Mouse (Mus musculus) neural tube, embryonic 13.5 days (tissue): Measurements from ENCODE around the gene Mocs1. TPM values are rescaled to one million over a fixed set of nuclear protein-coding genes. Genes with fewer than 3 reads are reported as not detected.
"Not testable (repeated sequence)": the region's sequence is repeated elsewhere in the genome, so short reads cannot be mapped to it uniquely, and the experiment has no call there.

Experiments
- ATAC-seq: fragments of 200-750 bp; cut with Nextera tagmentation; 2 replicates; pipeline ENCODE4 v1.8.0; 2017; ENCODE audit warnings: low read depth, mild to moderate bottlenecking, moderate TSS enrichment, moderate library complexity
- H3K27ac ChIP-seq: fragments of 300-500 bp; sonication (generic); replicated peaks from 2 replicates; pipeline ENCODE4 v1.5.1; 2015; ENCODE audit warnings: moderate library complexity, mild to moderate bottlenecking, inconsistent platforms
- H3K27me3 ChIP-seq: fragments of 300-500 bp; sonication (generic); 2 replicates; pipeline ENCODE4 v1.6.1; 2015; ENCODE audit warnings: mild to moderate bottlenecking, inconsistent platforms
- H3K36me3 ChIP-seq: fragments of 300-500 bp; sonication (generic); 2 replicates; pipeline ENCODE4 v1.6.1; 2015; ENCODE audit warnings: mild to moderate bottlenecking, inconsistent platforms
- H3K4me1 ChIP-seq: fragments of 300-500 bp; sonication (generic); replicated peaks from 2 replicates; pipeline ENCODE4 v1.6.1; 2015; ENCODE audit warnings: inconsistent platforms
- H3K4me2 ChIP-seq: fragments of 300-500 bp; sonication (generic); 2 replicates; pipeline ENCODE4 v1.6.1; 2015; ENCODE audit warnings: inconsistent platforms, mild to moderate bottlenecking, moderate library complexity
- H3K4me3 ChIP-seq: fragments of 300-500 bp; sonication (generic); 2 replicates; pipeline ENCODE4 v1.5.1; 2015; ENCODE audit warnings: mild to moderate bottlenecking, inconsistent platforms
- H3K9ac ChIP-seq: fragments of 300-500 bp; sonication (generic); 2 replicates; pipeline ENCODE4 v1.6.1; 2015; ENCODE audit warnings: moderate library complexity, mild to moderate bottlenecking, inconsistent platforms
- H3K9me3 ChIP-seq: fragments of 300-500 bp; sonication (generic); 2 replicates; pipeline ENCODE4 v1.6.1; 2016; ENCODE audit warnings: inconsistent platforms
- WGBS: fragments of 180-500 bp; shearing (Covaris S2); methylation state at CpG from one replicate; pipeline ENCODE4 v1.1.7; 2015; 5-methylcytosine and 5-hydroxymethylcytosine counted together
- polyA plus RNA-seq: library from polyadenylated mRNA; unstranded; fragments of >200 nt; fragmentation: Nextera tagmentation; extraction: Ambion mirVana; gene quantifications from 2 replicates; pipeline ENCODE4 v1.2.1, GENCODE M21; 2015

Mocs1 gene
- polyA plus RNA-seq, 1 experiment from 2014 or later: 5.5 TPM

DNA sequence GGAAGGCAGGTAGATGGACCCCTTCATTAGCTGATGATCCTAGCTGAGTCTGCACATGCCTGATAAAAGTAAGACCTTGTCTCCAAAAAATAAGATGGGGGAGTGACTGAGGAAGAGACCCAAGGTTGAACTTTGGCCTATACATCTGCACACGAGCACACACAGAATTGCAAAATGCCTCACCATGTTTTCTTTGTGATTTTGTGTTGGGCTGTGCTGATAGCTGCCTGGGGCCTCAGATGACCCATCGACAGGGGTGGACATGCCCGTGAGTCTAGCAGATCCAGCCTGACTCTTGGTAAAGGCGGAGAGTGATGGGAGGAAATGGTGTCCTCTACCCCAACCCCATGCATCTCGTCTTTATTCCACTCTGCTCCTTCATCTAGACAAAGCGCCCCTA, 6.1 kb downstream of the Mocs1 start:
- Histone ChIP-seq H3K9ac (no peak overlapping the region), H3K4me2 (no peak overlapping the region), H3K27me3 (no peaks in the 10 kb centered on the region), H3K4me1 (peaks cover 26% of the 10 kb centered on the region), H3K4me3 (no peak overlapping the region), H3K27ac (no peak overlapping the region), H3K9me3 (no peaks in the 10 kb centered on the region), H3K36me3 (peaks cover 33% of the 10 kb centered on the region)
- 73% methylated on average over 6 of the region's 6 CpGs for WGBS
- ATAC-seq: no peak

DNA sequence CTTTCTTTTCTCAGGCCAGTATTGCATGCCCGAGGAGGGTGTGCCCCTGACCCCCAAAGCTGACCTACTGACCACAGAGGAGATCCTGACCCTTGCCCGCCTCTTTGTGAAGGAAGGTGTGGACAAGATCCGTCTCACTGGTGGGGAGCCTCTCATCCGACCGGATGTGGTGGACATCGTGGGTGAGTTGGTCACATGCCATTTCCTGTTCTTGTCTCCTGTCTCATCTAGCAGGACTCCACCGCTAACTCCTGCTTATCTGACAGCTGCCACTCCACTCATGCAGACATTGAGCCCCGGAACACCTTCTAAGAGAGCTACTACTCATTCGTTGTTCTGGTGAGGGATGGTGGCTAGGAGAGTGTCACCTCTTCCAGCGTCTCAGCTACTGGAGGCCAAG, 6.9 kb downstream of the Mocs1 start:
- Histone ChIP-seq H3K36me3 (peaks cover 33% of the 10 kb centered on the region), H3K4me1 (peaks cover 17% of the 10 kb centered on the region; the same call in 1 of the 2 replicates), H3K9ac (no peak overlapping the region), H3K27ac (no peak overlapping the region), H3K4me3 (no peak overlapping the region), H3K9me3 (no peaks in the 10 kb centered on the region), H3K27me3 (no peaks in the 10 kb centered on the region), H3K4me2 (no peak overlapping the region)
- ATAC-seq: no peak
- WGBS: 92% methylated on average over 10 of the region's 10 CpGs

GRCm38 (mm10) chr17:49436631-49437030, 8.5 kb downstream of the Mocs1 start:
- Histone ChIP-seq H3K9me3 (no peaks in the 10 kb centered on the region), H3K4me2 (no peak overlapping the region), H3K9ac (no peak overlapping the region), H3K27me3 (no peaks in the 10 kb centered on the region), H3K27ac (no peak overlapping the region), H3K4me1 (peaks cover 12% of the 10 kb centered on the region; the same call in 1 of the 2 replicates), H3K36me3 (peaks cover 33% of the 10 kb centered on the region), H3K4me3 (no peak overlapping the region)
- no peak for ATAC-seq
- 94% methylated on average over 6 of the region's 6 CpGs for WGBS

GRCm38 (mm10) chr17:49437306-49437705, 9.1 kb downstream of the Mocs1 start:
- H3K9me3 ChIP-seq, ATAC-seq, H3K9ac ChIP-seq, H3K27me3 ChIP-seq, H3K4me2 ChIP-seq, H3K4me1 ChIP-seq, H3K27ac ChIP-seq, H3K4me3 ChIP-seq: not testable (repeated sequence)
- H3K36me3 ChIP-seq: peaks cover 33% of the 10 kb centered on the region

- H3K4me1 ChIP-seq: no peaks in the 10 kb centered on the region
Measured at GRCm38 (mm10) chr17:49438822-49439574, 10.8 kb downstream of the Mocs1 start.

DNA sequence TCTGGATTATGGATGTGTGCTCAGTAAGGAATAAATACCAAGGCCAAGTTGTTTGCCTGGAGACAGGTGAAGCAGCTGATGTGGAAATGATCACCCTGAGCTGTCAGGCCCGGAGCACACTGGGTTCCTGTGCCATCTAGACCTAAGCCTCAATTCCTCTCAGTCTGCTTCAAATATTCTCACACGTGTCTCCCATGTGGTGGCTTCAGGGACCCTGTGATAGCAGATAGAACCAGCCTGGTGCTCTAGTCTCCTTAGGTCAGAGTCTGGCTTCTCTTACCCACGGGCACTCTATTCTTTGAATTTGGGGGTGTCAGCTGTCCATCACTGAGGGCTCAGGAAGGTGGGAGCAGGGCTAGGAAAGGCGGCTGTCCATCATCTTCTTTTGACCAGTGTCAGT, 11.5 kb downstream of the Mocs1 start:
- H3K27me3 ChIP-seq: no peaks in the 10 kb centered on the region
- no peak overlapping the region for H3K4me2 ChIP-seq
- H3K9ac ChIP-seq: no peak overlapping the region
- 93% methylated on average over 4 of the region's 4 CpGs for WGBS
- no peaks in the 10 kb centered on the region for H3K4me1 ChIP-seq
- no peaks in the 10 kb centered on the region for H3K9me3 ChIP-seq
- ATAC-seq: no peak
- H3K36me3 ChIP-seq: peaks cover 21% of the 10 kb centered on the region
- no peak overlapping the region for H3K27ac ChIP-seq
- H3K4me3 ChIP-seq: no peak overlapping the region

More at GRCm38 (mm10) chr17:49438822-49439574, 10.8 kb downstream of the Mocs1 start:
- Histone ChIP-seq H3K4me2 (no peak overlapping the region), H3K9me3 (no peaks in the 10 kb centered on the region), H3K27ac (no peak overlapping the region), H3K4me3 (no peak overlapping the region), H3K36me3 (peaks cover 28% of the 10 kb centered on the region), H3K27me3 (no peaks in the 10 kb centered on the region), H3K9ac (no peak overlapping the region)
- WGBS: 90% methylated on average over 12 of the region's 12 CpGs
- no peak for ATAC-seq

DNA sequence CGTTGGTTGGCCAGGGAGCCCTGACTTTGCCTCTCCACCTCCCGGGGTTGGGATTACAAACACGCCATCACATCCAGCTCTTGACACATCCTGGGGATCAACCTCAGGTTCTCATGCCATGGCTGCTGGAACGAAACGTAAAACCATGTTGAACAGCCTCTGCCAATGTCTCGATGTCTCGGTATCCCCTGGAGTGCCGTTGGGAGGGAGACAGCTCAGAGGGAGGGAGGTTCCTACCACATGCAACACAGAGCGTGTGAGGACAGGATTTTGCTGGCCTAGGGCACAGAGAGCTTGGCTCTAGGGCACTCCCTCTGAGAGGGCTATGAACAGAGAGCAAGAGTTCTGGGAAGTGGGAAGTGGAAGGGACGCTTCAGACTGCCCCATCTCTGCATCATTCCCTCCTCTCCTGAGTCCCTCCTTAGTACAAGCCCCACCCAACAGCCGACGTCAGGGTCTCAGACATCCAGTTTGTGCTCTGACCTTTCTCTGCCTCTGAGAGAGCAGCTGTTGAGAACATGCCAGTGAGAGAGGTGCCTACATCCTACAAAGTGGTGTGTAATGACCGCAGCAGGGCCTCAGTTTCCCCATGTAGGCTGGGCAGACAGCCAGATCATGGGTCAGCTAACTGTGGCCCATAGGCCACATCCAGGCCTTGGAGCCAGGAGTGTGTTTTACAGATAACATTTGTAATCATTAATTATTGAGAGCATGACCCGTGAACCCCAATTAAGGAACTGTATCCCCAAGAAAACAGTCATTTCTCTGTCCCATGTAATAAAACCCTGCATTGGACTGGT, 12.4 kb downstream of the Mocs1 start:
- Histone ChIP-seq H3K27ac (no peak overlapping the region), H3K27me3 (no peaks in the 10 kb centered on the region), H3K36me3 (peaks cover 13% of the 10 kb centered on the region), H3K9me3 (no peaks in the 10 kb centered on the region), H3K4me3 (no peak overlapping the region), H3K9ac (no peak overlapping the region), H3K4me2 (no peak overlapping the region), H3K4me1 (no peaks in the 10 kb centered on the region)
- WGBS: 78% methylated on average over 14 of the region's 14 CpGs
- no peak for ATAC-seq

DNA sequence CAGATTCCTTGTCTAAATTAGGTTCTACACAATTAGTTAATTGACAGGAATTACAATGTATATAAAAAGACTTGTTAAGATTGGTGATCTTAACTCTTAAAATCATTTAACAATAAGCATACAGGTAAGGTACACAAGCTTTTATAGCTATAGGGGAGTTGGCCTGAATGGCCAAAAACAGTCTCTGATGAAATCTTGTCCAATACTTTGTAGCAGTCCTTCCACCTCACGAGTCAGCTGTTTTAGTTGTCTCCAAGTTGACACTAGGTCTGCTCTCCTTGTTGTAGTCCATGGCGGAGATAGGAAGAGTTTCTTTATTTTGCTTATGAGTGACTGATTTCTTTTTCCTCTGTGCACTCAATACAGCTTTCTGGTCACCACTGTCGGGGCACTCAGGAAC, 14.7 kb downstream of the Mocs1 start:
- not testable (repeated sequence) for H3K4me3 ChIP-seq, H3K9me3 ChIP-seq, H3K9ac ChIP-seq, H3K4me2 ChIP-seq, H3K27ac ChIP-seq, ATAC-seq, H3K27me3 ChIP-seq, H3K4me1 ChIP-seq, H3K36me3 ChIP-seq
- WGBS: 70% methylated on average over 3 of the region's 3 CpGs

DNA sequence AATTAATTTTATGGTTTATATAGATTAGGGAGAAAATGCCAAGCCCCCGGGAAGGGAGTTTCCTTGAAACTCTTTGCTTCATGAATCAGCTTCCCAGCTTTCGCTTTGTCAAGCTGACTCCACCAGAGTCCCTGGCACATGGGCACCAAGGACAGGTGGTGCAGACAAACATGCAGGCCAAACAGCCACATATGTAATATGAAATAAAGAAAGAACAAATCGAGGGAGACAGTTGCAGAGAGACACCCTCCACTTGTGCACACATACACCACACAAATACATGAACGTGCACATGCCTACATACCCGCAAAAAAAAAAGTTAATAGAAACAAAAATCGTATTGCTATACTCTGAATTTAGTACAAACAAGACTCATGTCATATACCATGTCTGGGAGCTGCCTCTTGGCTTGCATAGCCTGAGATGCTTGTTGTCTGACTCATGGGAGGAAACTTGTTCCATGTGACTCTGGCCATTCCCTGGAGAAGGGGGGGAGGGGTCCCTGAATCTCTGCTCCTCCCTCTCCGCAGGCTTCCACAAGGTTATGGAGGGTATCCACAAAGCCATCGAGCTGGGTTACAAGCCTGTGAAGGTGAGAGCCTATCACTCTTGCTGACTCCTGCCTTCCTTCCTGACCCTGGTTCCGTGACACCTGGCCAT, 20.5 kb downstream of the Mocs1 start:
- ATAC-seq: no peak
- H3K27ac ChIP-seq: no peak overlapping the region
- H3K4me1 ChIP-seq: no peaks in the 10 kb centered on the region
- no peak overlapping the region for H3K4me3 ChIP-seq
- H3K4me2 ChIP-seq: no peak overlapping the region
- H3K9me3 ChIP-seq: no peaks in the 10 kb centered on the region
- H3K36me3 ChIP-seq: peaks cover 14% of the 10 kb centered on the region
- H3K9ac ChIP-seq: no peak overlapping the region
- H3K27me3 ChIP-seq: no peaks in the 10 kb centered on the region
- WGBS: 65% methylated on average over 8 of the region's 9 CpGs

- WGBS: 82% methylated on average over 8 of the region's 8 CpGs
- no peak for ATAC-seq
- H3K4me1 ChIP-seq: no peaks in the 10 kb centered on the region
Measured at GRCm38 (mm10) chr17:49449230-49449608, 21.1 kb downstream of the Mocs1 start.

GRCm38 (mm10) chr17:49450922-49451321, 22.8 kb downstream of the Mocs1 start:
- Histone ChIP-seq H3K9me3 (no peaks in the 10 kb centered on the region), H3K36me3 (peaks cover 29% of the 10 kb centered on the region), H3K27ac (no peak overlapping the region), H3K9ac (no peak overlapping the region), H3K27me3 (no peaks in the 10 kb centered on the region), H3K4me3 (no peak overlapping the region), H3K4me2 (no peak overlapping the region), H3K4me1 (no peaks in the 10 kb centered on the region)
- no peak for ATAC-seq
- 85% methylated on average over 6 of the region's 6 CpGs for WGBS

More at GRCm38 (mm10) chr17:49449230-49449608, 21.1 kb downstream of the Mocs1 start:
- H3K27ac ChIP-seq: no peak overlapping the region
- H3K9me3 ChIP-seq: no peaks in the 10 kb centered on the region
- H3K4me3 ChIP-seq: no peak overlapping the region
- H3K27me3 ChIP-seq: no peaks in the 10 kb centered on the region
- H3K36me3 ChIP-seq: peaks cover 16% of the 10 kb centered on the region
- H3K4me2 ChIP-seq: no peak overlapping the region
- H3K9ac ChIP-seq: no peak overlapping the region

DNA sequence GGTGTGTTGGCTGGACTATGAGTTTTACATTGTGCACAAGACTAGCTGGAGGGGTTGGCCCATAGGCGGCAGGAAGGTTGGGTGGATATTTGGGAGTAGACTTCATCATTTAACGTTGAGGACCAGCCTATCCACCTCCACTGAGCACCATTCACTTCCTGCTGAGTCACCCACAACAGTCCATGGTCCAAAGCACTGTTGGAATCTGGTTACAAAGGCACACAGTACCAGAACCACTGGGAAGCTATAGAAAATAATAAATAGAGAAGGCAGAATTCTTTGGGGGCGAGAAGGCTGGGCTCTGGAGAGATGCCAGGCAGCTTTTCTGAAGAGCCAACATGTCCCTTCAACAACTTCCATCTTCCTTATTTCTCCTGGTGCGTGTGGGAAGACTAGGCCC, 28.2 kb downstream of the Mocs1 start:
- ATAC-seq: no peak
- Histone ChIP-seq H3K9me3 (no peaks in the 10 kb centered on the region), H3K4me1 (no peaks in the 10 kb centered on the region), H3K27me3 (no peaks in the 10 kb centered on the region), H3K27ac (no peak overlapping the region), H3K4me3 (no peak overlapping the region), H3K9ac (no peak overlapping the region), H3K4me2 (no peak overlapping the region), H3K36me3 (peaks cover 22% of the 10 kb centered on the region)
- 85% methylated on average over 4 of the region's 4 CpGs for WGBS
